Mouse (Mus musculus) spleen, adult 2 months (tissue): ENCODE data around the gene Gm49425.

Experiments
- CTCF ChIP-seq: fragments of 200-500 bp; IDR thresholded peaks from 2 replicates; pipeline ENCODE4 v1.5.1; 2011; ENCODE audit warnings: mild to moderate bottlenecking, inconsistent platforms; ENCODE audit not compliant: insufficient read depth, insufficient read length, insufficient replicate concordance; ENCODE audit errors: extremely low read depth
- POLR2A ChIP-seq: fragments of 200-500 bp; IDR thresholded peaks from 2 replicates; pipeline ENCODE4 v1.6.1; 2011; ENCODE audit warnings: low read depth, low read length, inconsistent platforms

- TF ChIP-seq POLR2A (no peak), CTCF (no peak)
Measured at GRCm38 (mm10) chr15:101506896-101507758, 9.9 kb downstream of the Gm49425 start.
